ENCODE assay signal across 25 mouse cellular contexts in the genomic region with DNA sequence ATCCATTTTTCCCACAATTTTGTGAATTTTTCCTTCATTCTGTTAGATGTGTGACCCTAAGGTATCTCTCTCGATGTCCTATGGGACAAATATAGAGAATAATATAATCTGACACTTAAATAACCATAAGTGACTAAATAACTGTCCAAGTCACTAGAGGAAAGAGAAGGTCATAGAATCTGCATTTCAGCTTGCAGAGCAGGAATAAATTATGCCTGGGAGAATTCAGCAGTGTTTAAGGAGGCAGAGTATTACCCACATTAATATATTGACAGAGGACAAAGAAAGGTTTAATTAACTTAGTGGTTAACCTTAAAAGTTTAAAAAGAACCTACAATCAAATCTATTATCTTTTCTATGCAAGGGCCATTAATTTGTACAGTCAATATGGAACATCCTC.
"Had no signal": no experiment of that assay in that cellular context is flagged by ENCODE, and none has a peak within 500 bp of the region (broad histone marks: within the 10 kb centered on the region; RNA-seq: fewer than 3 reads in every experiment).

No protein-coding gene starts in this region.

- H3K4me2 ChIP-seq: heart, embryonic 12.5 days; hindbrain, embryonic 12.5 days; hindbrain, embryonic 14.5 days; intestine, embryonic 15.5 days; limb, embryonic 12.5 days had no signal

- DNase-seq: gastrocnemius, adult 2 months; gastrocnemius, postnatal 10 days; gastrocnemius, postnatal 25 days; heart, adult 18-20 months; heart, postnatal 10 days; heart, postnatal 4 days; kidney, adult 18-20 months; kidney, adult 8-10 months; kidney, postnatal 10 days; kidney, postnatal 25 days; kidney, postnatal 4 days; liver had no signal

- H3K9me3 ChIP-seq: heart, embryonic 10.5 days; heart, embryonic 12.5 days; hindbrain, embryonic 10.5 days; hindbrain, embryonic 12.5 days; intestine, embryonic 15.5 days; limb, embryonic 10.5 days; limb, embryonic 12.5 days had no signal

- H3K27ac ChIP-seq: gastrocnemius, adult 2 months; heart, embryonic 10.5 days; hindbrain, embryonic 10.5 days; hindbrain, embryonic 12.5 days; hindbrain, embryonic 14.5 days; intestine, embryonic 15.5 days; layer of hippocampus, adult 2 months; left cerebral cortex, adult 2 months; limb, embryonic 10.5 days; limb, embryonic 12.5 days had no signal

- H3K4me3 ChIP-seq: gastrocnemius, adult 2 months; heart, embryonic 10.5 days; heart, embryonic 12.5 days; hindbrain, embryonic 10.5 days; hindbrain, embryonic 12.5 days; intestine, embryonic 15.5 days; layer of hippocampus, adult 2 months; left cerebral cortex, adult 2 months; limb, embryonic 10.5 days; limb, embryonic 12.5 days had no signal

- H3K27me3 ChIP-seq: heart, embryonic 12.5 days; hindbrain, embryonic 12.5 days; intestine, embryonic 15.5 days; limb, embryonic 12.5 days had no signal

- H3K4me1 ChIP-seq: heart, embryonic 10.5 days; heart, embryonic 12.5 days; hindbrain, embryonic 10.5 days; hindbrain, embryonic 12.5 days; intestine, embryonic 15.5 days; limb, embryonic 10.5 days; limb, embryonic 12.5 days had no signal

- ATAC-seq: hindbrain, embryonic 16.5 days; inflammation-experienced regulatory T-cells, adult 6 months; intestine, embryonic 15.5 days; intestine, postnatal 0 days had no signal

- H3K36me3 ChIP-seq: heart, embryonic 10.5 days; heart, embryonic 12.5 days; hindbrain, embryonic 10.5 days; hindbrain, embryonic 12.5 days; intestine, embryonic 15.5 days; limb, embryonic 10.5 days; limb, embryonic 12.5 days had no signal

- H3K9ac ChIP-seq: heart, embryonic 12.5 days; hindbrain, embryonic 12.5 days; hindbrain, embryonic 14.5 days; intestine, embryonic 15.5 days; limb, embryonic 12.5 days had no signal
